Mouse (Mus musculus) thymus, adult 2 months (tissue): ENCODE measurements around the gene Sh2b3.

ENCODE experiments used
- CTCF ChIP-seq: fragments of 200-500 bp; IDR thresholded peaks from 2 replicates; pipeline ENCODE4 v1.5.1; 2012; ENCODE audit warnings: mild to moderate bottlenecking, control low read depth, low read length, moderate library complexity, borderline replicate concordance; ENCODE audit not compliant: control insufficient read depth, poor library complexity, insufficient read depth; ENCODE audit errors: extremely low read depth
- POLR2A ChIP-seq: fragments of 200-500 bp; IDR thresholded peaks from 2 replicates; pipeline ENCODE4 v1.6.1; 2012; ENCODE audit warnings: mild to moderate bottlenecking, low read length, control low read depth, moderate library complexity; ENCODE audit not compliant: control insufficient read depth, poor library complexity, insufficient read depth; ENCODE audit errors: extremely low read depth

- TF ChIP-seq CTCF (no peak), POLR2A (no peak)
Measured at GRCm38 (mm10) chr5:121778485-121779119, 58.8 kb downstream of the Sh2b3 start.
